Mouse (Mus musculus) heart, postnatal 25 days (tissue): ENCODE measurements around the gene Ddx39. TPM values are rescaled to one million over a fixed set of nuclear protein-coding genes. Genes with fewer than 3 reads are reported as not detected.

ENCODE experiments used
- DNase-seq: peaks from one replicate; pipeline ENCODE4 v3.0.0; 2022; ENCODE audit warnings: low spot score
- intact Hi-C: fragments of 180-260 bp; cut with DNase I; formaldehyde crosslinking; loops from one replicate; pipeline ENCODE4 v1.15.1; 2025
- total RNA-seq, 2 experiments: library from RNA; stranded (reverse); gene quantifications; 2 replicates each; pipeline ENCODE4 v1.2.3; 2021

The Ddx39 gene
- total RNA-seq, 2 experiments from 2014 or later: 20.0 to 21.6 TPM

- no peak for DNase-seq
- intact Hi-C loops: loop anchor here (2.0 to 5.0 kb wide), 2 partner anchors 17 to 39 kb away; partner anchors contain the start of gene Ddx39
Measured at GRCm38 (mm10) chr8:83698291-83698660, 16.7 kb upstream of the Ddx39 start.

- intact Hi-C loops: loop anchor here (2.0 to 5.0 kb wide), 2 partner anchors 16 to 38 kb away; partner anchors contain the start of gene Ddx39
- peak; percentile 71 for DNase-seq
Measured at GRCm38 (mm10) chr8:83698661-83699453, 16.1 kb upstream of the Ddx39 start, which contains the start of gene Pkn1. Gene Pkn1 (minus strand): TSS chr8:83699179.

- DNase-seq: no peak
- intact Hi-C loops: loop anchor here (2.0 to 5.0 kb wide), 2 partner anchors 15 to 38 kb away; partner anchors contain the start of gene Ddx39
Measured at GRCm38 (mm10) chr8:83699566-83699965, 15.4 kb upstream of the Ddx39 start.

- intact Hi-C loops: no loop called here
- no peak for DNase-seq
Measured at GRCm38 (mm10) chr8:83700423-83701085, 14.4 kb upstream of the Ddx39 start.

- DNase-seq: no peak
- intact Hi-C loops: no loop called here
Measured at GRCm38 (mm10) chr8:83703426-83703825, 11.6 kb upstream of the Ddx39 start.

GRCm38 (mm10) chr8:83706411-83706810, 8.6 kb upstream of the Ddx39 start:
- intact Hi-C loops: no loop called here
- no peak for DNase-seq

GRCm38 (mm10) chr8:83707554-83707953, 7.4 kb upstream of the Ddx39 start:
- intact Hi-C loops: no loop called here
- no peak for DNase-seq

- no peak for DNase-seq
- intact Hi-C loops: loop anchor here (2.0 kb wide), 1 partner anchor 16 kb away; the partner anchor contains the start of gene Pkn1
Measured at GRCm38 (mm10) chr8:83714676-83715030, 324 bp upstream of the Ddx39 start.

- DNase-seq: no peak
- intact Hi-C loops: loop anchor here (2.0 kb wide), 1 partner anchor 17 kb away; the partner anchor contains the start of gene Pkn1
Measured at GRCm38 (mm10) chr8:83715771-83716170, 794 bp downstream of the Ddx39 start.

GRCm38 (mm10) chr8:83716563-83716962, 1.6 kb downstream of the Ddx39 start:
- intact Hi-C loops: no loop called here
- DNase-seq: no peak

GRCm38 (mm10) chr8:83719048-83719447, 4.1 kb downstream of the Ddx39 start:
- no peak for DNase-seq
- intact Hi-C loops: no loop called here

- DNase-seq: no peak
- intact Hi-C loops: loop anchor here (5.0 kb wide), 2 partner anchors 57 to 63 kb away; no protein-coding TSS in a partner anchor
Measured at GRCm38 (mm10) chr8:83719693-83720092, 4.7 kb downstream of the Ddx39 start.

GRCm38 (mm10) chr8:83721405-83722025, 6.5 kb downstream of the Ddx39 start:
- DNase-seq: peak; percentile 79
- intact Hi-C loops: loop anchor here (5.0 kb wide), 2 partner anchors 59 to 61 kb away; no protein-coding TSS in a partner anchor

GRCm38 (mm10) chr8:83722631-83723030, 7.7 kb downstream of the Ddx39 start:
- no peak for DNase-seq
- intact Hi-C loops: loop anchor here (5.0 kb wide), 2 partner anchors 60 kb away; no protein-coding TSS in a partner anchor

GRCm38 (mm10) chr8:83723447-83724083, 8.6 kb downstream of the Ddx39 start:
- intact Hi-C loops: loop anchor here (2.0 to 5.0 kb wide), 3 partner anchors 59 to 171 kb away; no protein-coding TSS in a partner anchor
- no peak for DNase-seq

- peak; percentile 63 for DNase-seq
- intact Hi-C loops: loop anchor here (2.0 to 5.0 kb wide), 3 partner anchors 57 to 170 kb away; no protein-coding TSS in a partner anchor
Measured at GRCm38 (mm10) chr8:83724697-83725482, 9.9 kb downstream of the Ddx39 start.

GRCm38 (mm10) chr8:83725521-83726102, 10.6 kb downstream of the Ddx39 start:
- intact Hi-C loops: loop anchor here (2.0 kb wide), 1 partner anchor 169 kb away; no protein-coding TSS in a partner anchor
- DNase-seq: no peak

- intact Hi-C loops: no loop called here
- DNase-seq: no peak
Measured at GRCm38 (mm10) chr8:83729009-83729807, 14.2 kb downstream of the Ddx39 start.
